In genomic region chr7:29306108-29306507, GRCm38 (mm10) we compare ENCODE assay signal across 14 mouse cellular contexts. TPM values are rescaled to one million over a fixed set of nuclear protein-coding genes. Genes with fewer than 3 reads are reported as not detected.
DNase-seq lines count a peak whose midpoint lies in the region; ATAC-seq lines count a peak whose summit lies in the region.
"Had no signal": no experiment of that assay in that cellular context is flagged by ENCODE, and none has a peak within 500 bp of the region (broad histone marks: within the 10 kb centered on the region; RNA-seq: fewer than 3 reads in every experiment).

No protein-coding gene starts in this region.

- ATAC-seq in neural tube, embryonic 11.5 days (ENCODE audit: insufficient read depth, low FRiP score, low TSS enrichment) = no peak
- no peak for ATAC-seq in midbrain, embryonic 12.5 days (ENCODE audit: low FRiP score, low read depth)
- ATAC-seq: Patski had no signal

- peak; percentile 27 for DNase-seq in neural tube, embryonic 11.5 days (ENCODE audit: low spot score)
- DNase-seq in neural tube, embryonic 10.5 days (ENCODE audit: extremely low spot score, low spot score) = no peak
- DNase-seq in hindbrain, embryonic 10.5 days (ENCODE audit: low spot score) = no peak
- DNase-seq in right cerebral cortex, postnatal 4 days = no peak
- DNase-seq in adrenal gland, adult 2 months = no peak
- DNase-seq in heart, embryonic 10.5 days (ENCODE audit: low spot score) = no peak
- DNase-seq in urinary bladder, postnatal 10 days (ENCODE audit: low spot score) = no peak
- DNase-seq: adrenal gland, postnatal 36 days; lung, adult 18-20 months had no signal

- H3K9ac ChIP-seq in neural tube, embryonic 11.5 days (ENCODE audit: low read length) = no peak overlapping the region
- H3K9ac ChIP-seq in midbrain, embryonic 12.5 days (replicated peaks) = peak overlapping the region; percentile 82

- no peaks in the 10 kb centered on the region for H3K36me3 ChIP-seq in neural tube, embryonic 11.5 days (ENCODE audit: control insufficient read depth, insufficient read depth, low read length)
- peaks cover 6% of the 10 kb centered on the region; the same call in 1 of the 2 replicates for H3K36me3 ChIP-seq in hindbrain, embryonic 10.5 days
- H3K36me3 ChIP-seq in midbrain, embryonic 12.5 days = peaks cover 4% of the 10 kb centered on the region
- no peaks in the 10 kb centered on the region for H3K36me3 ChIP-seq in heart, embryonic 10.5 days

- no peaks in the 10 kb centered on the region for H3K27me3 ChIP-seq in neural tube, embryonic 11.5 days (ENCODE audit: control insufficient read depth, insufficient read depth, low read length)
- peaks cover 59% of the 10 kb centered on the region for H3K27me3 ChIP-seq in hindbrain, embryonic 10.5 days (ENCODE audit: insufficient read depth, poor library complexity, severe bottlenecking)
- H3K27me3 ChIP-seq in midbrain, embryonic 12.5 days = peaks cover 10% of the 10 kb centered on the region; the same call in 1 of the 2 replicates
- H3K27me3 ChIP-seq in heart, embryonic 10.5 days (ENCODE audit: insufficient read depth, poor library complexity, severe bottlenecking) = peaks cover 81% of the 10 kb centered on the region
- H3K27me3 ChIP-seq: Patski had no signal

- H3K9me3 ChIP-seq in neural tube, embryonic 11.5 days (ENCODE audit: control insufficient read depth, low read length) = no peaks in the 10 kb centered on the region
- no peaks in the 10 kb centered on the region for H3K9me3 ChIP-seq in hindbrain, embryonic 10.5 days
- no peaks in the 10 kb centered on the region for H3K9me3 ChIP-seq in midbrain, embryonic 12.5 days
- no peaks in the 10 kb centered on the region; the same call in 1 of the 2 replicates for H3K9me3 ChIP-seq in heart, embryonic 10.5 days

- peaks cover 36% of the 10 kb centered on the region for H3K4me1 ChIP-seq in neural tube, embryonic 11.5 days (ENCODE audit: control insufficient read depth, insufficient read depth, low read length)
- H3K4me1 ChIP-seq in hindbrain, embryonic 10.5 days (replicated peaks) = peaks cover 70% of the 10 kb centered on the region
- peaks cover 60% of the 10 kb centered on the region for H3K4me1 ChIP-seq in midbrain, embryonic 12.5 days
- peaks cover 49% of the 10 kb centered on the region for H3K4me1 ChIP-seq in heart, embryonic 10.5 days

- WGBS in neural tube, embryonic 11.5 days = 25% methylated on average over 7 of the region's 7 CpGs
- 20% methylated on average over 7 of the region's 7 CpGs for WGBS in hindbrain, embryonic 10.5 days
- WGBS in midbrain, embryonic 12.5 days = 24% methylated on average over 7 of the region's 7 CpGs
- 36% methylated on average over 7 of the region's 7 CpGs for WGBS in heart, embryonic 10.5 days

- H3K4me2 ChIP-seq in neural tube, embryonic 11.5 days (ENCODE audit: low read depth) = peak overlapping the region; percentile 19; the same call in 1 of the 2 replicates
- peak overlapping the region; percentile 79 for H3K4me2 ChIP-seq in midbrain, embryonic 12.5 days (replicated peaks)

- no peak overlapping the region for H3K27ac ChIP-seq in neural tube, embryonic 11.5 days (ENCODE audit: low read depth, low read length)
- peak overlapping the region; percentile 88 for H3K27ac ChIP-seq in hindbrain, embryonic 10.5 days
- H3K27ac ChIP-seq in midbrain, embryonic 12.5 days (replicated peaks) = peak overlapping the region; percentile 91
- no peak overlapping the region for H3K27ac ChIP-seq in heart, embryonic 10.5 days

- H3K4me3 ChIP-seq in neural tube, embryonic 11.5 days (ENCODE audit: low read depth, low read length) = no peak overlapping the region
- peak overlapping the region; percentile 69 for H3K4me3 ChIP-seq in hindbrain, embryonic 10.5 days
- H3K4me3 ChIP-seq in midbrain, embryonic 12.5 days = peak overlapping the region; percentile 70
- H3K4me3 ChIP-seq in heart, embryonic 10.5 days = no peak overlapping the region

RNA-seq across cellular contexts. Expression of gene Dpf1, which starts 2.4 kb away (rescaled TPM):
- 65.2 and 66.7 TPM in 2 replicates for polyA plus RNA-seq in neural tube, embryonic 11.5 days (2014; fragmentation: Nextera tagmentation; extraction: Ambion mirVana)
- polyA plus RNA-seq in hindbrain, embryonic 10.5 days (2016; fragmentation: Nextera tagmentation; extraction: Ambion mirVana) = 28.3 and 60.6 TPM in 2 replicates
- 115 and 119 TPM in 2 replicates for polyA plus RNA-seq in midbrain, embryonic 12.5 days (2016; fragmentation: Nextera tagmentation; extraction: Ambion mirVana)
- total RNA-seq in adrenal gland, adult 2 months (2021) = 1 to 10 TPM; 1.5 to 3.3 TPM
- 2.9 and 3.1 TPM in 2 replicates for polyA plus RNA-seq in adrenal gland, adult 2 months (2012; rRNA removed)
- 2.5 and 8.7 TPM in 2 replicates for polyA plus RNA-seq in heart, embryonic 10.5 days (2016; fragmentation: Nextera tagmentation; extraction: Ambion mirVana)
- total RNA-seq: granulocyte monocyte progenitor cell, adult 5-6 weeks had no signal

RNA-seq across cellular contexts. Expression of gene Ppp1r14a, which starts 17.0 kb away (rescaled TPM):
- polyA plus RNA-seq in neural tube, embryonic 11.5 days (2014; fragmentation: Nextera tagmentation; extraction: Ambion mirVana) = 44.2 and 55.8 TPM in 2 replicates
- polyA plus RNA-seq in hindbrain, embryonic 10.5 days (2016; fragmentation: Nextera tagmentation; extraction: Ambion mirVana) = 35.5 and 55.7 TPM in 2 replicates
- polyA plus RNA-seq in midbrain, embryonic 12.5 days (2016; fragmentation: Nextera tagmentation; extraction: Ambion mirVana) = 19.2 and 20.0 TPM in 2 replicates
- total RNA-seq in adrenal gland, adult 2 months (2021) = 1 to 10 TPM; 5.5 to 9.8 TPM
- 9.2 and 12.1 TPM in 2 replicates for polyA plus RNA-seq in adrenal gland, adult 2 months (2012; rRNA removed)
- polyA plus RNA-seq in heart, embryonic 10.5 days (2016; fragmentation: Nextera tagmentation; extraction: Ambion mirVana) = 6.4 and 13.8 TPM in 2 replicates
- total RNA-seq: granulocyte monocyte progenitor cell, adult 5-6 weeks had no signal

RNA-seq across cellular contexts. Expression of gene Spint2, which starts 24.4 kb away (rescaled TPM):
- polyA plus RNA-seq in neural tube, embryonic 11.5 days (2014; fragmentation: Nextera tagmentation; extraction: Ambion mirVana) = 27.0 and 28.1 TPM in 2 replicates
- polyA plus RNA-seq in hindbrain, embryonic 10.5 days (2016; fragmentation: Nextera tagmentation; extraction: Ambion mirVana) = 43.7 and 65.7 TPM in 2 replicates
- polyA plus RNA-seq in midbrain, embryonic 12.5 days (2016; fragmentation: Nextera tagmentation; extraction: Ambion mirVana) = 23.8 and 25.7 TPM in 2 replicates
- total RNA-seq in adrenal gland, adult 2 months (2021) = 10 to 100 TPM; 44.3 to 53.9 TPM
- 61.1 and 90.2 TPM in 2 replicates for polyA plus RNA-seq in adrenal gland, adult 2 months (2012; rRNA removed)
- polyA plus RNA-seq in heart, embryonic 10.5 days (2016; fragmentation: Nextera tagmentation; extraction: Ambion mirVana) = 32.4 and 63.4 TPM in 2 replicates
- polyA plus RNA-seq: C2C12 had no signal

RNA-seq across cellular contexts. Expression of gene 2200002D01Rik, which starts 57.8 kb away (rescaled TPM):
- 1.2 and 1.6 TPM in 2 replicates for polyA plus RNA-seq in neural tube, embryonic 11.5 days (2014; fragmentation: Nextera tagmentation; extraction: Ambion mirVana)
- polyA plus RNA-seq in hindbrain, embryonic 10.5 days (2016; fragmentation: Nextera tagmentation; extraction: Ambion mirVana) = 6.9 and 7.4 TPM in 2 replicates
- 2.1 and 2.9 TPM in 2 replicates for polyA plus RNA-seq in midbrain, embryonic 12.5 days (2016; fragmentation: Nextera tagmentation; extraction: Ambion mirVana)
- total RNA-seq in adrenal gland, adult 2 months (2021) = 1 to 10 TPM; 2.3 to 4.2 TPM
- 2.5 TPM in 2 replicates for polyA plus RNA-seq in adrenal gland, adult 2 months (2012; rRNA removed)
- 8.2 and 9.7 TPM in 2 replicates for polyA plus RNA-seq in heart, embryonic 10.5 days (2016; fragmentation: Nextera tagmentation; extraction: Ambion mirVana)
- total RNA-seq: granulocyte monocyte progenitor cell, adult 5-6 weeks; left cerebral cortex, postnatal 36 days had no signal

Comparison
In these comparisons a context has a peak if more than half of its experiments do, and no peak if none do; other contexts are left out.
1. H3K27ac ChIP-seq: peak in hindbrain, embryonic 10.5 days (single experiment) and midbrain, embryonic 12.5 days (single experiment); none in neural tube, embryonic 11.5 days (single experiment) and heart, embryonic 10.5 days (single experiment).
2. H3K4me3 ChIP-seq: peak in hindbrain, embryonic 10.5 days (single experiment) and midbrain, embryonic 12.5 days (single experiment); none in neural tube, embryonic 11.5 days (single experiment) and heart, embryonic 10.5 days (single experiment).